Mouse (Mus musculus) thymus, adult 2 months (tissue): ENCODE data around the gene Mamdc2.

Source experiments
- CTCF ChIP-seq: fragments of 200-500 bp; IDR thresholded peaks from 2 replicates; pipeline ENCODE4 v1.5.1; 2012; ENCODE audit warnings: mild to moderate bottlenecking, control low read depth, low read length, moderate library complexity, borderline replicate concordance; ENCODE audit not compliant: control insufficient read depth, poor library complexity, insufficient read depth; ENCODE audit errors: extremely low read depth
- POLR2A ChIP-seq: fragments of 200-500 bp; IDR thresholded peaks from 2 replicates; pipeline ENCODE4 v1.6.1; 2012; ENCODE audit warnings: mild to moderate bottlenecking, low read length, control low read depth, moderate library complexity; ENCODE audit not compliant: control insufficient read depth, poor library complexity, insufficient read depth; ENCODE audit errors: extremely low read depth

DNA sequence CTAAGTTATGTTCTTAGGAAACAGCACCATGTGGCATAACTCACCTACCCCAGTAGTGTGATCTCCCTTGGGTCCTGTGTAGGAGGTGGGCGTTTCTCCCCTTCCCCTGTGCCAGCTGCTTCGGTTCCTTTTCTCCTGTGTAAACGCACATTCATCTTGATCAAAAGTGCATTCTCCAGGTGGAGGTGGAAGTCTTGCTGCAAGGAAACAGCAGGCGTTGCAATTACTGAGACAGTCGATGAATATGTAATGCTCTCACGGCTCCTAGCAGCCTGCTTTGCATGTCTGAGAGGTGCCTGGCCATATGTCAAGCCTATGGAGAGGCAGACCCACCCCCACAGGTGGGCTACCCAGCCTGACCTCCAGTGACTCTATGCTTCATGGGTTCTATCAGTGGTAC, 117.4 kb downstream of the Mamdc2 start:
- TF ChIP-seq CTCF (no peak), POLR2A (no peak)
